Mouse (Mus musculus): ENCODE measurements around the gene Gad2. TPM values are rescaled to one million over a fixed set of nuclear protein-coding genes. Genes with fewer than 3 reads are reported as not detected.
A peak's percentile ranks its signal among the peaks of the same experiment; 100 is the strongest.

The Gad2 gene
- total RNA-seq, 2 experiments from 2014 or later: not detected

DNA sequence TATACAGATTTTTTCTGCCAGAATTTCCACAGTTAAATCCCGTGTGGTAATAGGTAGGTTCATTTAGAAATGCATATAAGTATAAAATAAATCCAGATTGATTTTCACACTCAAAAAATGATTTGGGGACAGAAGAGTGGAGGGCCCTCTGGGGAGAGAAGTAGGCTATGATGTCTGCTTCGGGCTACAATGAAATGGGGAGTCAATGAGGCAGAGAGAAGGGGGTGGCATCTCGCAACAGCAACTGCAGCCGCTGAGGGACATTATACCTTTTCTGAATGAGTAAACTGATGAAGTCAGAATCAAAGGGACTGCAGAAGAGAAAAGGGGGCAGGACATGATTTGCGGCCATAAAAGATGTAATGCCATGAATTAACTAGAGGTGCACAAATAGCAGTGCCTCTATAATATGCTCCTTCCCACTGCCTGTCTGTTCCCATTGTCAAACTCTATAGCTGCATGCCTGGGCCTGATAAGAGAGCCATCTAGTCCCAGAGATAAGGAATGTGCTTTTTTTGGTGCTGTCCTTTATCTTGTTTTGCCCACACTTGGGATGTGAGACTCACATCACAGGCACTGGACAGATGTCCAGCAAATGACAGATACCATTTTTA lies 5.9 kb downstream of the Gad2 start:
- no peak for DNase-seq
- intact Hi-C loops (cut with DNase I): loop anchor here (10.0 kb wide), 1 partner anchor 663 kb away; no protein-coding TSS in a partner anchor

- peak in 1 of 2 experiments; percentile 11 for DNase-seq
- intact Hi-C loops (cut with DNase I): loop anchor here (1.0 kb wide), 1 partner anchor 88 kb away; no protein-coding TSS in a partner anchor
Observed at GRCm38 (mm10) chr2:22634766-22635165, 12.8 kb downstream of the Gad2 start.

GRCm38 (mm10) chr2:22646134-22646533 lies 24.1 kb downstream of the Gad2 start:
- intact Hi-C loops (cut with DNase I): no loop called here
- DNase-seq: no peak

- intact Hi-C loops (cut with DNase I): no loop called here
- DNase-seq: no peak
Observed at GRCm38 (mm10) chr2:22648394-22648793, 26.4 kb downstream of the Gad2 start.

DNA sequence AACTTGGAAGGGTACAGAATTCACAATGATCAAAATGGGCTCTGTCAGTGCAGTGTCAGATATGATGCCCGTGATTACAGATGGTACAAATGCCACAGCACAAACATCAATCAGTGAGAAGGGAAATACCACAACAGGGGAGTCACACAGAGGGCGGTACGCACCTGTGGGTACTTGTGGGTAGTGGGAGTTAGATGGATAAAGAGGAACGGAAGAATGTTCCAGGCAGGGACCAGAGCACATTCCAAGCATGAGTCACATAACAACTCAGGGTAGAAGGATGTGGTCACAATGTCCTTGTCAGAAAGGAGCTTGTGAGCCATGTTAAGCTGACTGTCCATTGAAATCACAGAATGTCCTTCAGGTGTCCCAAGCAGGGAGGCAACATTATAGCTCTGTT lies 29.8 kb downstream of the Gad2 start:
- DNase-seq: no peak
- intact Hi-C loops (cut with DNase I): no loop called here

DNA sequence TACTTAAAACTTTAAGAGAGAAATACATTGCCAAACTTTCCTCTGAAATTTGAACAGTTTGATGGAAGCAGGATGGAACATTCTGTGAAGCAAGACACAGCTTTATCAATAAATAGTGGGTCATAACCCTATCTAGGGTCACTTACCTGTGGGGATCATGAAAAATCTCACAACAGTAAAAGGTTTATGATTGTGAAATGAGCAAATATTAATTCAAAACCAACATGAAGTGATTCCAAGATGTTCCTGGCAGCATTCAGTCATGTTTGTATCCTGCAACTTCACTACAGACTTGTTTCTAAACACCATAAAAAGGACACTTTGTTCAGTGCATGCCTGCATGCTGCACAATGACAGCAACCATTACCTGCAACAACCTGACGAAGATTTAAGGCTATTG lies 41.7 kb downstream of the Gad2 start:
- intact Hi-C loops (cut with DNase I): no loop called here
- no peak for DNase-seq

DNA sequence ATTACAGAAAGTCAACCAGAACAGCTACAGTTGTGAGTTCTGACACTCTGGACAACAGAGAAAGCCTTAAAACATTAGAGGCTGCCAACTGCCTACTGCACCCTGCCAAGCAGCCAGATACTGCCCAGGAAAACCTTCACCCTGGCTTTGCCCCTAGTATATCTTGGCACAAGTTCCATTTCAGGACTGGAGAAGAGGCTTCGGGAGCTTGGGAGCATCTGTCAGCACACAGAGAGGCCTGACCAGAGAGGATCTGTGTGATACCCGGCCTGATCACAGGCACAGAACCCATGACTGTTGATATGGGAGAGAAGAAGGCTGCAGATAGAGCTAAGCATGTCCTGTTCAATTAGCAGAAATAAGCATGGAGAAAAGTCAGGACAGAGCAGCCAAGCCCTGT lies 48.4 kb downstream of the Gad2 start:
- DNase-seq: peak in 1 of 2 experiments; percentile 2
- intact Hi-C loops (cut with DNase I): no loop called here

GRCm38 (mm10) chr2:22671348-22671747 lies 49.3 kb downstream of the Gad2 start:
- intact Hi-C loops (cut with DNase I): no loop called here
- no peak for DNase-seq

DNA sequence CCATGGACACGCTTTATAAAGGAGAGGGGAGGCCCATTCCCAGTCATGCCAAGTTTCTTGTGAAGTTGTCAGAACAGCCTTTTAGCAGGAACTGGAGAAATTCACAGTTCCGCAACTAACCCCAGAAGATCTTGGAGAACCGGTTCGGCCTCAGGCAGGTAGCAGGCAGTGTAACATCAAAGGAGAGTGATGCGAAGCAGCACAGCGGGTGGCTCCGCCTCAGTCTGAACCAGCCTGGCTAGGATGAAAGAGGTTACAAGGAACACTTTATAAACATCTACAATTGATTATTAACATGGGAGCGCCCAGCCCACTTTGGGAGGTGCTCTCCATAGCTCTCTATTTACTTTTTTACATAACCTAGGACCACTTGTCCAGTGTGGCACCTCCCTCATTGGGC lies 55.1 kb downstream of the Gad2 start:
- intact Hi-C loops (cut with DNase I): no loop called here
- DNase-seq: no peak

GRCm38 (mm10) chr2:22679944-22680343 lies 57.9 kb downstream of the Gad2 start:
- intact Hi-C loops (cut with DNase I): no loop called here
- DNase-seq: no peak

DNA sequence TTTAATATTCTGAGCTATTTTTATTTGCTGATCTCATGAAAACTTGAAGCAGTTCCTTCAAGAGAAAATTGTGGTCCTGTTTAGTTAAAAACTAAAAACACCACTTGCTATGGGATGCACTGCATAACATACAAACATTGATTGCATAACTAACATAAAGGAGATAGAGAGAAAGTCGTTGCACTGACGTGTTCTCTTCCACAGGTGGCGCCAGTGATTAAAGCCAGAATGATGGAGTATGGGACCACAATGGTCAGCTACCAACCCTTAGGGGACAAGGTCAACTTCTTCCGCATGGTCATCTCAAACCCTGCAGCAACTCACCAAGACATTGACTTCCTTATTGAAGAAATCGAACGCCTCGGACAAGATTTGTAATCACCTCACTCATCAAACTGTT lies 68.0 kb downstream of the Gad2 start:
- DNase-seq: no peak
- intact Hi-C loops (cut with DNase I): no loop called here

GRCm38 (mm10) chr2:22704780-22705727 lies 83.0 kb downstream of the Gad2 start:
- no peak for DNase-seq
- intact Hi-C loops (cut with DNase I): no loop called here

GRCm38 (mm10) chr2:22706233-22706632 lies 84.2 kb downstream of the Gad2 start:
- DNase-seq: no peak
- intact Hi-C loops (cut with DNase I): no loop called here

DNA sequence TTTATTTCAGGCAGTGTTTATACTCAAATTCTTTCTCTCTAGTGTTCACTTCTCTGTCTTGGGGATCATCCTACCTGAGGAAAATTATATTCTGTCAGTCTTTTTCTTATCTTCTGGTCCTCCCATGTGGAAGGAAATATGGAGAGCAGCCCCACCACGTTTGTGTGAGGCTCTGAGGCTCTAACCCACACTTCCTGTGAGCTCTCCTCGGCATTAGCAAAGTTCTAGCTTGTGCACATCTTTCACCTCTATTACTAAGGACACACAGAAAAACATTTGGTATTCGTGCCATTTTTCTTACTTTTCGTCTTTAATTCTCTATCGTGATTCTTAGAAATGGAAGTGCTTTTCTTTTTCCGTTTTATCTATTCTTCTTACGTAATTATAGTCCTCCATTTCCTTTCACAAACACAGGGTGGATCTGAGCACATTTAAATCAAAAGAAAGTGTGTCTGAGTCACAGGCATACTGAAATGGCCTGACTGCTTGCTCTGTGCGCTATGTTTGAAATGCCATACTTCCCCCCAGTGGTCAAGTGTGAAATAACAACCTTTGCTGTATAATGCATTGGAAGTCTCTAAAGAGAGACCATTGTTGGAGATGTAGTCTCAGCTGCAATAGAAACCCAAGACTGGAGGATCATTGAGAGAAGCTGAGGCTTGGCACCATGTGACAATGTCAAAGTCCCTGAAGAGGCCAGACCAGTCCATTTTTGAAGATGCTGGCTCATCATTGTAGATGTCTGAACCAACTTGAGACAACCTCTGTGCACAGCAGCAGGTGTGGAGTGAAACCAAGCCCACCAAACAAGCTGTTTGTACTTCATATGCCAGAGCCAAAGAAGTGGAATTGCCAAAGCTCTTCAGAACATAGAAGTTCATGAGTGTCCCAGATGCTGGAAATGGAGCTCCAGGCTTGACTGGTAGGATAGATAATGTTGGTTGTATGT lies 99.8 kb downstream of the Gad2 start:
- DNase-seq: peak; percentile 45 to 58
- intact Hi-C loops (cut with DNase I): loop anchor here (1.0 to 5.0 kb wide), 3 partner anchors 87 to 779 kb away; no protein-coding TSS in a partner anchor

DNA sequence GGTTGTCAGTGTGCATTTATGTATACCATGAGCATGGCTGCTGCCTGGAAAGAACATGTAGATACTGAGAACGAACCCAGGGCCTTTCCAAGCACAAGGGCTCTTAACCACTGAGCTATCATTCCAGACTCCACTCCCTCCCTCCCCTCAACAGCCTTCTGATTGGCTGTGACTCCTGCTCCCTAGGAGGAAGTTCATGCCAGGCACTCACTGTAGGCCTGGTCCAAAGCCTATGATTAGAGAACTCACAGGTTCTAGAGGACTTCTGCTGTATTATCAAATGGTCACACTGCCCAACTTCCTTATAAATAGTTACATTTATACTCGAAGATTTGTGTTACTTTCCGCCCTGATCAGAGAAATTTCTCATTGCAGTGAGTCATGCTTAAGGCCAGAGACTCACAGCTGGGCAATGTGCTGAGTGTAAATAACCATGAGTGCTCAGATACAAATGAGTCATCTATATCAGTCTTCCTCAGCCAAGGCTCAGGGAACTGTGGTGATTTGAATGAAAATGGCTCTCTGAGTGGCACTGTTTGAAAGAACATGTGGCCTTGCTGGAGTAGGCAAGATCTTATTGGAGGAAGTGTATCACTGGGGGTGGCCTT lies 102.0 kb downstream of the Gad2 start:
- intact Hi-C loops (cut with DNase I): loop anchor here (5.0 kb wide), 1 partner anchor 782 kb away; no protein-coding TSS in a partner anchor
- no peak for DNase-seq

GRCm38 (mm10) chr2:22727113-22727512 lies 105.1 kb downstream of the Gad2 start:
- no peak for DNase-seq
- intact Hi-C loops (cut with DNase I): no loop called here

DNA sequence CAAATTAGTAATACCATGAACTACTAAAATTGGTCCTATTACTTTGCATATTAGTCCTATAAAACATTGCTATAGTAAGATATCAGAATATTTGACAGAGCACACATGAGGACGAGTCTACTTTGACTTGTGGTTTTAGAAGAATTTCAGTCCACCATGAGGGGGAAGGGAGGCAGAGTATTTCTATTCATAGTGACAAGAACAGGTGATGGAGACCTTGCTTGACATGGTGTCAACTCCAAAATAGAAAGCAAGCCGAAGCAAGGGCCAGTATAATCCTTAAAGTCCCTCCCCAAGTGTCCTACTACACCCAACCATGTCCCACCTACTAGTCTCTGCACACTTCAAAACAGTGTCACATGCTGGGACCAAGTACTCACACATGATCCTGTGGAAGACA lies 114.1 kb downstream of the Gad2 start:
- DNase-seq: no peak
- intact Hi-C loops (cut with DNase I): no loop called here

DNA sequence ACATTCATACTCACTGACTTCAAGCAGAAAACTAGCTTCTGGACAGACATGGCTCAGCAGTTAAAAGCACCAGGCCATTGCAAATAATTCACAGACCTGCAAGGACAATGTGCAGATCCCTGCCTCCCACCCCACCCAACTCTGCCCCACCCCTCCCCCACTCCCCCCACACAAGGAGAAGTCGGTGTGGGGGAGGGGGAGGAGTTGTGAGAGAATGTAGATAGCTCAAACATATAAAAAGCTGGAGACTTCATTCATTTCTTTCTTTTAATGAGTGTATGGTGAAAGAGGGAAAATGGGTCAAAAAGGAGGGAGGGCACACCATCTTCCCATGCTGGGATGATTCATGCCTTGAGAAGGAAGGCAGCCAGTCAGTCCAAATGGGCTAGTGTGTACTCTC lies 117.4 kb downstream of the Gad2 start:
- intact Hi-C loops (cut with DNase I): no loop called here
- no peak for DNase-seq

GRCm38 (mm10) chr2:22740441-22740840 lies 118.4 kb downstream of the Gad2 start:
- intact Hi-C loops (cut with DNase I): no loop called here
- DNase-seq: no peak

DNA sequence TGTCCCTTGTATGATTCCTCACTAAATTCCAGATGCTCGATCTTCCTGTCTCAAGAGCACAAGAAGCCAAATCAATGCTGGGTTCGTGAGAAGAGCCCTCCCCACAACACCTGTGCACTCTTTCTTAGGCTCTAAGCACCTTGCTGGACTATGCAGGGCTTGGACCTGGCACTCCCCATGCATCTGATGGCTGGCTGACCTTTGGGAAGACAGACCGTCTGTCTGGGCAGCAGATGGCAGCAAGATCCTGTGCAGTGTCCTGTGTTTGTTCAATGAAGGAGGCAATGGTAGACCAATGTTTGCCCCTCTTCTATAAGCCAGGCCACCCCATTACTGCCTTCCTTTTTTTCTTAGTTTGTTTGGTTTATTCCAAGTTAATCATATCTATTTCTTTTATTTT lies 119.2 kb downstream of the Gad2 start:
- no peak for DNase-seq
- intact Hi-C loops (cut with DNase I): no loop called here

Data from heart, postnatal 36 days (tissue).